Mouse (Mus musculus) cortical plate, adult 2 months (tissue): ENCODE measurements around the gene Gtf2i. TPM values are rescaled to one million over a fixed set of nuclear protein-coding genes. Genes with fewer than 3 reads are reported as not detected.

Experiments used
- H3K27ac ChIP-seq: fragments of 200-500 bp; 2 replicates; pipeline ENCODE4 v1.5.1; 2012; ENCODE audit warnings: low read length, control low read depth, inconsistent platforms; ENCODE audit not compliant: insufficient read depth
- H3K4me1 ChIP-seq: fragments of 200-500 bp; 2 replicates; pipeline ENCODE4 v1.6.1; 2011; ENCODE audit warnings: low read length; ENCODE audit not compliant: control insufficient read depth, insufficient read depth
- H3K4me3 ChIP-seq: fragments of 200-500 bp; 2 replicates; pipeline ENCODE4 v1.5.1; 2011; ENCODE audit warnings: mild to moderate bottlenecking, low read length, control low read depth; ENCODE audit not compliant: insufficient read depth
- CTCF ChIP-seq: fragments of 200-500 bp; IDR thresholded peaks from 2 replicates; pipeline ENCODE4 v1.5.1; 2011; ENCODE audit warnings: mild to moderate bottlenecking, control low read depth, low read length; ENCODE audit not compliant: insufficient read depth; ENCODE audit errors: extremely low read depth
- POLR2A ChIP-seq: fragments of 200-500 bp; IDR thresholded peaks from 2 replicates; pipeline ENCODE4 v1.6.1; 2011; ENCODE audit warnings: mild to moderate bottlenecking, low read length, control low read depth; ENCODE audit not compliant: insufficient read depth; ENCODE audit errors: extremely low read depth
- polyA plus RNA-seq: library from polyadenylated mRNA; depleted of rRNA; stranded (reverse); fragments of >200 nt; gene quantifications from 2 replicates; pipeline ENCODE4 v1.2.3, GENCODE M21; 2012

Gene Gtf2i
- polyA plus RNA-seq, 1 experiment: 149 TPM

GRCm38 (mm10) chr5:134253806-134254205 lies 60.8 kb downstream of the Gtf2i start:
- Histone ChIP-seq H3K4me1 (peaks cover 3% of the 10 kb centered on the region), H3K27ac (no peak overlapping the region)
- no peak for TF ChIP-seq POLR2A
- 0 out of 2 replicates have a peak, but pooled peaks have one; percentile 9 for TF ChIP-seq CTCF

DNA sequence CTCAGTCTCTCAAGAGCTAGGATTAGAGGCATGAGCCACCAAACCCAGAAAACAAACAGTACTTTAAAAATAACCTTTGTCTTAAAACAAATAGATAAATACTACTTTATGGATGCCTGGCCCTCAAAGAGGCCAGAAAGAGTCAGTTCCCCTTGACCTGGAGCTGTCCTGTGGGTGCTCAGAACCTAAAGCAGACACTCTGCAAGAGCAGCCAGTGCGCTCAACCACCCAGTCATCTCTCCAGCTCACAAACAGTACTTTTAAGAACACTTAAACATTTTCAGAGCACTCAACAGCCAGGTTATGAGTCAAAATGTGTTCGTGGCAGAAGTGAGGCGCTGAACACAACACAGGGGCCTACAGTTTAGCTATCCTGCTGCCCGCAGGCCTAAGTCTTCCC lies 63.5 kb downstream of the Gtf2i start:
- Histone ChIP-seq H3K4me3 (no peak overlapping the region), H3K4me1 (peaks cover 1% of the 10 kb centered on the region; the same call in 1 of the 2 replicates), H3K27ac (no peak overlapping the region)
- TF ChIP-seq CTCF (no peak), POLR2A (no peak)

More at GRCm38 (mm10) chr5:134253806-134254205, 60.8 kb downstream of the Gtf2i start:
- H3K4me3 ChIP-seq: no peak overlapping the region

DNA sequence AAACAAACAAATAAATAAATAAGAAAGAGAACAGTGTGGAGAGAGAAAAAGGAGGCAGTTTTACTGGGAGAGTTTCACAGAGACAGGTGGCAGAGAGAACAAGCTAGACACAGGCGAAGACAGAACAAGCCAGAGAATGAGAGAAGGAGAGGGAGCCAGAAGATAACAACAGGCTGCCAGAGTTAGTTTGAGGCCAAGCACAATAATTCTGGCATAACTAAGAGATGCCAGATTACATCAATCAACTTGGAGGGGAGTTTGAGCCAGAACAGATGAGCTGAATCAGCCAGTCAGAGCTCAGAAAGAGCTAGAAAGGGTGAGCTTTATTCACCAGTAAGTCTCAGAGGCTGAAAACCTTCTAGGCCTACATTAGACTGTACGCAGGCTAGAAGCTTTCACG lies 64.0 kb downstream of the Gtf2i start:
- Histone ChIP-seq H3K4me3 (no peak overlapping the region), H3K4me1 (peaks cover 1% of the 10 kb centered on the region; the same call in 1 of the 2 replicates), H3K27ac (no peak overlapping the region)
- TF ChIP-seq CTCF: no peak
- no peak for TF ChIP-seq POLR2A

DNA sequence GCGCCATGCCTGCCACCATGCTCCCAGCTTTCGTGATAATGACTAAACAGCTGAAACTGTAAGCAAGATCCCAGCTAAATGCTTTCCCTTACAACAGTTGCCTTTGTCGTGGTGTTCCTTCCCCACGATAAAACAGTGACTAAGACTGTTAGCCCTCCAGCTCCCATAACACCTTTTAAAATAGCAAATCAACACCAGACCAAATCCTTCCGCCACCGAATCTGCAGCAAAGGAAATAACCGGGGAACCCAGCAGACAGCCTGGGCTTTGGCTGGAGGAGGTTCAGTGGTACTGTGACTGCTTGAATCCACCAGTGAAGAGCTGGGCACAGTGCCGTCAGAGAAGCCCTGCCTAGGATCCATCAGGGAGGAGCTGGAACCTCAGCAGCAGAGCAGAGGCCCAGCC lies 65.3 kb downstream of the Gtf2i start:
- Histone ChIP-seq H3K27ac (no peak overlapping the region), H3K4me3 (no peak overlapping the region), H3K4me1 (peaks cover 1% of the 10 kb centered on the region; the same call in 1 of the 2 replicates)
- no peak for TF ChIP-seq POLR2A
- no peak for TF ChIP-seq CTCF

GRCm38 (mm10) chr5:134248608-134249244 lies 65.8 kb downstream of the Gtf2i start:
- Histone ChIP-seq H3K4me3 (no peak overlapping the region), H3K4me1 (peaks cover 1% of the 10 kb centered on the region; the same call in 1 of the 2 replicates), H3K27ac (no peak overlapping the region)
- TF ChIP-seq CTCF (no peak), POLR2A (no peak)

GRCm38 (mm10) chr5:134246146-134246545 lies 68.4 kb downstream of the Gtf2i start:
- Histone ChIP-seq H3K27ac (no peak overlapping the region), H3K4me1 (peaks cover 1% of the 10 kb centered on the region; the same call in 1 of the 2 replicates), H3K4me3 (no peak overlapping the region)
- TF ChIP-seq CTCF: no peak
- no peak for TF ChIP-seq POLR2A

- peaks cover 1% of the 10 kb centered on the region; the same call in 1 of the 2 replicates for H3K4me1 ChIP-seq
- H3K4me3 ChIP-seq: no peak overlapping the region
- no peak for TF ChIP-seq POLR2A
- no peak for TF ChIP-seq CTCF
- no peak overlapping the region for H3K27ac ChIP-seq
Measured at GRCm38 (mm10) chr5:134244890-134245289, 69.7 kb downstream of the Gtf2i start.

- Histone ChIP-seq H3K4me1 (no peaks in the 10 kb centered on the region), H3K27ac (no peak overlapping the region), H3K4me3 (no peak overlapping the region)
- TF ChIP-seq POLR2A: no peak
- TF ChIP-seq CTCF: no peak
Measured at GRCm38 (mm10) chr5:134243661-134244436, 70.7 kb downstream of the Gtf2i start.

GRCm38 (mm10) chr5:134241831-134242230 lies 72.7 kb downstream of the Gtf2i start:
- Histone ChIP-seq H3K27ac (no peak overlapping the region), H3K4me3 (no peak overlapping the region), H3K4me1 (no peaks in the 10 kb centered on the region)
- no peak for TF ChIP-seq POLR2A
